Mouse (Mus musculus): ENCODE measurements around the gene Itpr1.
"Not testable (repeated sequence)": the region's sequence is repeated elsewhere in the genome, so short reads cannot be mapped to it uniquely, and the experiment has no call there.

Itpr1 gene

DNA sequence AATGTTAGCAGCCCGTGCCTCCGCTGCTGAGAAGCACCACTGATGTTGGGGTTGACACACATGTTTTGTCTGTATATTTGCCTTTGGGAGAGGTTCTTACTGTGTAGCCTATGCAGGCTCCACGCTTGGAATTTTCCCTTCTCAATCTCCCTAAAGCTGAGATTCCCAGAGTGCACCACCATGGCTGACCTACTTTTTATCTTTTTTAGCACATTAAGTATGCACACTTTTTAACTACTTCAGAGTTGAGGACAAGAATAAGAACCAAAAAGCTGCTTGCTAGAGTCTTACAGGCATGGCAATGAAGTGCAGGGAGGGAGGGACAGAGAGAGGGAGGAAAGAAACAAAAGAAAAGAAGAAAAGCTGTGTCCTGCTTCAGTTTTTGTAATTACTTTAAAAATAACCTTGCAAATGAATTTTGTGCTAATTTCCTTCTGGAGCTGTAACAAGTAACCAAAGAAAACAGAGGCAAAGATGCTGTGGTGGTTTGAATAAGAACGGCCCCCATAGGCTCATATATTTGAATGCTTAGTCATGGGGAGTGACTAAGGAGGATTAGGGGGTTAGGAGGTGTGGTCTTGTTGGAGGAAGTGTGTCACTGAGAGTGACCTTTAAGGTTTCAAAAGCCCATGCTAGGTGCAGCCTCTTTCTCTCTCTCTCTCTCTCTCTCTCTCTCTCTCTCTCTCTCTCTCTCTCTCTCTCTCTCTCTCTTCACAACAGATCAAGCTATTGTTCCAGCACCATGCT lies 344.9 kb downstream of the Itpr1 start:
- DNase-seq, result no peak

DNA sequence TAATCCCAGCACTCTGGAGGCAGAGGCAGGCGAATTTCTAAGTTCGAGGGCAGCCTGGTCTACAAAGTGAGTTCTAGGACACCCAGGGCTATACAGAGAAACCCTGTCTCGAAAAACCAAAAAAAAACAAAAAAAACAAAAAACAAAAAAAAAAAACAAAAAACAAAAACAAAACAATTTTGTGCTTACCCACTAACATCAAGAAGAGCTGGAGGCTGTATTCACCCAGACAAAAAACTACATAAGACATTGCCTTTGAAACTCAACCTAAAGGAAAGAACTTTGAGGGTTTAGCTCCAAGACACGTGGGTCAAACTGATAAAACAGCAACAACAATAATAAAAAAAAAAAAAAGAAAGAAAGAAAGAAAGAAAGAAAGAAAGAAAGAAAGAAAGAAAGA lies 346.3 kb downstream of the Itpr1 start:
- not testable (repeated sequence) for DNase-seq

- DNase-seq, result no peak
Measured at GRCm38 (mm10) chr6:108562971-108563370, 350.1 kb downstream of the Itpr1 start.

DNA sequence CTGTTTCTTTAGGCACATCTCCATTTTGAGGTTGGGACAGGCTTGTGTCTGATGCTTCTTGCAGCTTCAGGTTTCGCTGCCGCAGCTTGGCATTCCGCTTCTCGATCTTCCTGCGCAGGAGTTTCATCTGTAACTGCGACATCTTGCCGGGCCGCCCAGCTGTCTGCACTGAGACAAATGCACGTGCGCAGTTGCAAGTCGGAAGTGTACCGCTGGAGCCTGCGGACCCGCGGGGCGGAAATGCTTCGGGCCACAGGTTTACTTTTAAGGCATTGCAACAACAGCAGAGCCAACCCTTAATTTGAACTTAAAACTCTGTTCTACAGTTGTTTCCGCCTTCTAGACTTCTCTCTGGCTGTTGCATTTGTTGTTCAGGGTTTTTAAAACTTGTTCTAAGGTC lies 352.6 kb downstream of the Itpr1 start:
- DNase-seq, result not testable (repeated sequence)

DNA sequence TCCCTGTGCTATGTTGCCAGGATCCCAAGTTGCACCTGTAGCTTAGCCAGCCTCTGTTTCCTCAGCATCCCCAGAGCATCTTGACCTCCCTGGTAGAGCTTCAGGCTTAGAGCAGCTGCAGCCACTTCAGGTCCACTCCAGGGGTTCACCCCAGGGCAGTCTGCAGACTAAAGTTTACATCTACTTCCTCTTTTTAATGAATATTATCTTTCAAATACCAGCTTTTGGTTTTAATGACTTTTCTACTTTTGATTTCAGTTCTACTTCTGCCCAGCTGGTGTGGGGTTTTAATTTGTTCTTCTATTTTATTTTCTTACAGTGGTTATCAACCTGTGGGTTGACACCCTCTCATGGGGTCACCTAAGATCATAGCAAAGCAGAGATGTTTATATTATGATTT lies 353.7 kb downstream of the Itpr1 start:
- DNase-seq, result no peak

GRCm38 (mm10) chr6:108569460-108570187 lies 356.7 kb downstream of the Itpr1 start:
- no peak for DNase-seq

GRCm38 (mm10) chr6:108570351-108571041 lies 357.6 kb downstream of the Itpr1 start:
- DNase-seq, result no peak

DNA sequence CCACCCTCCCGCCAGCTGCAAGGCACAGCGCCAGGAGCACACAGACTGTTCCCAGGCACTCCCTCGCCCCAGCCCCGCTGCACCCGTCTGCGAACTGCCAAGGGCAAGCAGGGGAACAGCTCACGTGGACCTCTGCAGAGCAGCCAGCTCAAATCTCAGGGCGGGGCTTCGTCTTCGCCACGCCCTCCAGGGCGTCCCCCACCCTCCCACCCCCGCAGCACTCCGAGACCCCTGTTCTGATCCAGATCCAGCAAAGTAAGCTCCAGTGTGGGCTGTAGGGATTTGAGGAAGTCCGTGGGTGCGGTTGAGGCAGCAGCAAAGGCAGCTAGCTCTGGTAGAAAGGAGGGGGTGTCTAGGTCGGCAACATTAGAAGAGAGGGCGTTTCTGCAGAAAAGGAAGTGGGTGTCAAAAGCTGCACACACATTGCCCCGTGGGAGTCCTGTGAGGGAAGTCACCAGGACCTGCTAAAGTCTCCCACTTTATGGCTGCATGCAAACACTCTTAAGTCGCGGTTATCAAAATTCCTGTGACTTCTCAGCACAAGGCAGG lies 358.2 kb downstream of the Itpr1 start:
- DNase-seq, result peak; percentile 62

DNA sequence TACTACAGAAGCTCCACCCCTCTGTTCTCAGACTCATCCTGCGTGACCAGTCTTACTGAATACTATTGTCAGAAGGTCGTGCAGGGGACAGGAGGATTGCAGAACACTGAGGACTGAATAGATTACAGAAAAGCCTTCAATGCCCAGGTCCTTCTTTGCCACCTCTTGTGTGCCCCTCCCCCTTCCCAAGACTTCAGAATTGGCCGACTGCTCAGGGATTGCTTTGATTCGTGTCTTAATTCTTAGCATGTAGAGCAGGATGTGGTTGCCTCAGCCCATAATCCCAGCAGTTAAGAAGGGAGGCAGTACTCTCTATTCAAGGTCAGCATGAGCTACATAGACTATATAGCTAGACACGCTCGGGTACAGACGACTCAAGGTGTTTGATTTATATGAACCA lies 359.8 kb downstream of the Itpr1 start:
- DNase-seq, result no peak

- peak; percentile 51 for DNase-seq
Measured at GRCm38 (mm10) chr6:108577056-108577455, 364.2 kb downstream of the Itpr1 start.

DNA sequence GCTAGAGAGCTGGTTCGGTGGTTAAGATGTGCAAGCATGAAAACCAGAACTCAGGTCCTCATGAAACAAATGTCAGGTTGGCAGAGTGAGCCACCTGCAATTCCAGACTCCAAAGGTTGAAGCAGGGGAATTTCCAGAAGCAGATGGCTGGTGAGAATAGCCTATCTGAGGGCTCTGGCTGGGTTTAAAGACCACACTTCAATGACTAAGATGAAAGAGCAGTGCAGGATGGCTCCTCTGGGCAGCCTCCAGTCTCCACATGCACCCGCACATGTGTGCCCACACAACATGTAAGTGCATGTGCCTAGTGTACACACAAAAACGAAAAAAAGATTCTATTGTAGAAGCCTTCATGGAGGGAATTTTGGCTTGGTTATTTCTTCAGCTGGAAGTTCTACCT lies 375.5 kb downstream of the Itpr1 start:
- no peak for DNase-seq

GRCm38 (mm10) chr6:108592227-108592626 lies 379.3 kb downstream of the Itpr1 start:
- DNase-seq, result no peak

- DNase-seq, result no peak
Measured at GRCm38 (mm10) chr6:108592636-108593035, 379.7 kb downstream of the Itpr1 start.

DNA sequence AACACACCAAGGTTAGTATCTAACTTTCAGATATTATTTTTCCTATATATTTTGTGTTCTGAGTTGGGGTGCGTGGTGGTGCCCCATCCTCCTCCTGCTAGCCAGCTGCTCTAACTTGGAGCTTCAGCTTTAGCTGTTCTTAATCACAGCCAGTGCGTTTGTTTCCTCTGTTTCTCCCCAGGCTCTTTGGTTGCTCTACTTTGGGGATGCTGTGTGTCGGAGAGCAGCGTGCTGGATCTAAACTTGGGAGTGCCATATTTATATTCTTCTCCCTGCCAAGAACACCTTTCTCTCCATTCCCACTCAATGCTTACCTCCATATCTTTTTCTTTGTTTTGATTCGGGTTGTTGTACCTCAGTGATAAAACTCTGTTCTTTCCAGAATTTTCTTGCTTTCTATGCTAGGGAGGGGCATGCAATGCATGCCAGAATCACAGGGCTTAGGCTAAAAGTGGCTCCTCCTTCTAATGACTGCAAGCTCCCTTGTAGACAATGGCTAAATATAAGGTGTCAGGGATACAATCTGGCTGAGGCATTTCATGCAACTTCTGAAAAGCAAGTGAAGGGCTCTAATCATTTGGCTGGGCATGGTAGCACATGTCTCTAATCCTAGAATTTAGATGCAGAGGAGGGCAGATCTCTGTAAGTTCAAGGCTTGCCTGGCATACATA lies 381.4 kb downstream of the Itpr1 start:
- DNase-seq, result peak; percentile 12

GRCm38 (mm10) chr6:108598691-108599090 lies 385.8 kb downstream of the Itpr1 start:
- no peak for DNase-seq

DNA sequence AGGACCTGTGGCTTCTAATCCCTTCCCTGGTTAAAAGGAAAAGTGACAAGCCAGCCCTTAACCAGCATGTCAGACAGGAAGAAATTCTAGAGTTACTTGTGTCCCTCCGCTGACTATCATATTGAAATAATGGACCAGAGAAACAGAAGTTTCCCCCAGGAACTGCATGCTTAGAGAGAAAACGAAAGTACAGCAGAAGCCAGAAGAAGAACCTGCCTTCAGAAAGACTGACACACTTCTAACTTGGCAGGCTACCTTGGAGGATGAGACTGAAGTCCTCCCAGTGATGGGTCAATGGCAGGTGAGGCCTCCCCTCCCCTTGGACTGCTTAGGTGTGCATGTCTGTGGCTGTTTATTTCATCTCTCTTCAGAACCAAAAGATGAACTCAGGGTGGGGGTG lies 386.4 kb downstream of the Itpr1 start:
- DNase-seq, result no peak

Measured in right cerebral cortex, postnatal 25 days (tissue).